22 mouse cellular contexts compared by ENCODE assay signal in genomic region chr15:77752443-77752842, GRCm38 (mm10). TPM values are rescaled to one million over a fixed set of nuclear protein-coding genes. Genes with fewer than 3 reads are reported as not detected.
DNase-seq lines count a peak whose midpoint lies in the region; ATAC-seq lines count a peak whose summit lies in the region.
"Had no signal": no experiment of that assay in that cellular context is flagged by ENCODE, and none has a peak within 500 bp of the region (broad histone marks: within the 10 kb centered on the region; RNA-seq: fewer than 3 reads in every experiment).

No protein-coding gene starts in this region.

- H3K36me3 ChIP-seq in erythroblast, embryonic 14.5 days (ENCODE audit: control insufficient read depth) = peaks cover 78% of the 10 kb centered on the region
- peaks cover 63% of the 10 kb centered on the region for H3K36me3 ChIP-seq in liver, embryonic 13.5 days
- peaks cover 62% of the 10 kb centered on the region for H3K36me3 ChIP-seq in liver, embryonic 15.5 days (replicated peaks)
- H3K36me3 ChIP-seq: embryonic facial prominence, embryonic 12.5 days; G1E; heart, embryonic 13.5 days; hindbrain, embryonic 12.5 days had no signal

- H3K9me3 ChIP-seq in erythroblast, embryonic 14.5 days (ENCODE audit: control insufficient read depth, low read length) = peaks cover 25% of the 10 kb centered on the region
- 0 out of 2 replicates have a peak, but pooled peaks cover 7% of the 10 kb centered on the region for H3K9me3 ChIP-seq in liver, embryonic 13.5 days (replicated peaks)
- no peaks in the 10 kb centered on the region; the same call in 1 of the 2 replicates for H3K9me3 ChIP-seq in liver, embryonic 15.5 days (replicated peaks)
- H3K9me3 ChIP-seq: embryonic facial prominence, embryonic 12.5 days; heart, embryonic 13.5 days; hindbrain, embryonic 12.5 days had no signal

- 53% methylated on average over 11 of the region's 11 CpGs for WGBS in liver, embryonic 13.5 days (ENCODE audit: insufficient replicate concordance)
- WGBS in liver, embryonic 15.5 days (ENCODE audit: insufficient replicate concordance) = 65% methylated on average over 11 of the region's 11 CpGs

- peak overlapping the region; percentile 96 for H3K27ac ChIP-seq in liver, embryonic 13.5 days
- H3K27ac ChIP-seq in liver, embryonic 15.5 days (replicated peaks) = peak overlapping the region; percentile 94
- H3K27ac ChIP-seq: embryonic facial prominence, embryonic 12.5 days; heart, embryonic 13.5 days; hindbrain, embryonic 12.5 days had no signal

- peak overlapping the region; percentile 83 for H3K4me3 ChIP-seq in erythroblast, embryonic 14.5 days (replicated peaks)
- H3K4me3 ChIP-seq in liver, embryonic 13.5 days (replicated peaks) = peak overlapping the region; percentile 73
- peak overlapping the region; percentile 65 for H3K4me3 ChIP-seq in liver, embryonic 15.5 days (replicated peaks)
- H3K4me3 ChIP-seq: embryonic facial prominence, embryonic 12.5 days; heart, embryonic 13.5 days; hindbrain, embryonic 12.5 days had no signal

- peaks cover 84% of the 10 kb centered on the region for H3K4me1 ChIP-seq in erythroblast, embryonic 14.5 days (ENCODE audit: control insufficient read depth)
- H3K4me1 ChIP-seq in liver, embryonic 13.5 days (replicated peaks) = peaks cover 72% of the 10 kb centered on the region
- peaks cover 72% of the 10 kb centered on the region for H3K4me1 ChIP-seq in liver, embryonic 15.5 days (replicated peaks)
- H3K4me1 ChIP-seq: embryonic facial prominence, embryonic 12.5 days; hindbrain, embryonic 12.5 days had no signal

- no peak for ATAC-seq in erythroblast, adult 5-6 weeks (replicated peaks; ENCODE audit: low FRiP score, poor library complexity, severe bottlenecking)
- ATAC-seq in liver, embryonic 13.5 days (ENCODE audit: low read depth) = no peak
- ATAC-seq in liver, embryonic 15.5 days (ENCODE audit: insufficient read depth) = no peak
- ATAC-seq: forebrain, embryonic 14.5 days; hindbrain, embryonic 16.5 days had no signal

- peak overlapping the region; percentile 88 for H3K4me2 ChIP-seq in liver, embryonic 13.5 days
- H3K4me2 ChIP-seq in liver, embryonic 15.5 days = peak overlapping the region; percentile 78
- H3K4me2 ChIP-seq: embryonic facial prominence, embryonic 12.5 days; heart, embryonic 13.5 days; hindbrain, embryonic 12.5 days had no signal

- peaks cover 7% of the 10 kb centered on the region; the same call in 1 of the 2 replicates for H3K27me3 ChIP-seq in erythroblast, embryonic 14.5 days (ENCODE audit: control insufficient read depth)
- H3K27me3 ChIP-seq in liver, embryonic 13.5 days = peaks cover 2% of the 10 kb centered on the region; the same call in 1 of the 2 replicates
- 0 out of 2 replicates have a peak, but pooled peaks cover 6% of the 10 kb centered on the region for H3K27me3 ChIP-seq in liver, embryonic 15.5 days
- H3K27me3 ChIP-seq: embryonic facial prominence, embryonic 12.5 days; hindbrain, embryonic 12.5 days had no signal

- no peak for DNase-seq in liver, embryonic 13.5 days
- DNase-seq in liver = no peak
- DNase-seq in retina, embryonic 14.5 days (ENCODE audit: low spot score) = peak; percentile 51
- no peak for DNase-seq in lung, postnatal 10 days
- DNase-seq: adrenal gland, adult 8-10 months; adrenal gland, postnatal 36 days; cerebellum, adult 8-10 months; cerebellum, postnatal 25 days; gastrocnemius, postnatal 36 days; heart, adult 11 months; heart, postnatal 36 days had no signal

- peak overlapping the region; percentile 89 for H3K9ac ChIP-seq in liver, embryonic 13.5 days
- H3K9ac ChIP-seq in liver, embryonic 15.5 days = peak overlapping the region; percentile 63; the same call in 1 of the 2 replicates
- H3K9ac ChIP-seq: embryonic facial prominence, embryonic 12.5 days; heart, embryonic 13.5 days; hindbrain, embryonic 12.5 days had no signal

RNA-seq across cellular contexts. Expression of gene Apol8, which starts 4.4 kb away (rescaled TPM):
- 13.3 and 17.7 TPM in 2 replicates for polyA plus RNA-seq in erythroblast, embryonic 14.5 days (2012)
- total RNA-seq in erythroblast, adult 5-6 weeks (2015; ENCODE audit: low replicate concordance) = 44.6 and 58.5 TPM in 2 replicates
- total RNA-seq in erythroblast, adult 5-6 weeks (2017; ENCODE audit: low replicate concordance) = 77.3 and 107 TPM in 2 replicates
- 29.8 and 34.9 TPM in 2 replicates for polyA plus RNA-seq in liver, embryonic 13.5 days (2015; fragmentation: Nextera tagmentation; extraction: Ambion mirVana)
- polyA plus RNA-seq in liver, embryonic 15.5 days (2015; fragmentation: Nextera tagmentation; extraction: Ambion mirVana) = 27.0 and 28.5 TPM in 2 replicates
- total RNA-seq: adrenal gland, postnatal 36 days; heart, postnatal 36 days had no signal
- polyA plus RNA-seq: G1E had no signal

RNA-seq across cellular contexts. Expression of gene Apol9b, which starts 23.6 kb away (rescaled TPM):
- not detected in 2 replicates for polyA plus RNA-seq in erythroblast, embryonic 14.5 days (2012)
- not detected in 2 replicates for total RNA-seq in erythroblast, adult 5-6 weeks (2015; ENCODE audit: low replicate concordance)
- total RNA-seq in erythroblast, adult 5-6 weeks (2017; ENCODE audit: low replicate concordance) = not detected in 2 replicates
- not detected in 2 replicates for polyA plus RNA-seq in liver, embryonic 13.5 days (2015; fragmentation: Nextera tagmentation; extraction: Ambion mirVana)
- polyA plus RNA-seq in liver, embryonic 15.5 days (2015; fragmentation: Nextera tagmentation; extraction: Ambion mirVana) = 0.12 TPM in 1 of 2 replicates, not detected in the other
- total RNA-seq: G1E; gastrocnemius, adult 8-10 months; gastrocnemius, postnatal 36 days had no signal
- polyA plus RNA-seq: embryonic facial prominence, embryonic 12.5 days; forebrain, embryonic 14.5 days; G1E; hindbrain, embryonic 12.5 days had no signal

RNA-seq across cellular contexts. Expression of gene Apol7e, which starts 53.8 kb away (rescaled TPM):
- not detected in 2 replicates for polyA plus RNA-seq in erythroblast, embryonic 14.5 days (2012)
- total RNA-seq in erythroblast, adult 5-6 weeks (2015; ENCODE audit: low replicate concordance) = 1.0 TPM in 1 of 2 replicates, not detected in the other
- total RNA-seq in erythroblast, adult 5-6 weeks (2017; ENCODE audit: low replicate concordance) = 0.09 TPM in 1 of 2 replicates, not detected in the other
- not detected in 2 replicates for polyA plus RNA-seq in liver, embryonic 13.5 days (2015; fragmentation: Nextera tagmentation; extraction: Ambion mirVana)
- 0.03 TPM in 1 of 2 replicates, not detected in the other for polyA plus RNA-seq in liver, embryonic 15.5 days (2015; fragmentation: Nextera tagmentation; extraction: Ambion mirVana)
- total RNA-seq: adrenal gland, postnatal 36 days; G1E; gastrocnemius, adult 8-10 months; heart, postnatal 36 days had no signal
- polyA plus RNA-seq: embryonic facial prominence, embryonic 12.5 days; forebrain, embryonic 14.5 days; G1E; heart, postnatal 0 days; hindbrain, embryonic 12.5 days; hindbrain, embryonic 16.5 days had no signal
